Mouse (Mus musculus) heart, embryonic 14.5 days (tissue): Measurements from ENCODE around the gene Olfr1013. TPM values are rescaled to one million over a fixed set of nuclear protein-coding genes. Genes with fewer than 3 reads are reported as not detected.

Source experiments
- ATAC-seq: fragments of 200-750 bp; cut with Nextera tagmentation; 2 replicates; pipeline ENCODE4 v1.8.0; 2017; ENCODE audit warnings: low read depth, moderate TSS enrichment; ENCODE audit not compliant: insufficient number of reproducible peaks, insufficient read depth, low FRiP score
- H3K27ac ChIP-seq, 2 experiments: fragments of 200-500 bp in 1 of 2; fragments of 300-500 bp in 1 of 2; sonication (generic) in 1 of 2; replicated peaks in 1 of 2; 2 replicates each; pipeline ENCODE4 v1.5.1; 2012 to 2014; ENCODE audit warnings: low read depth in 2 of 2, low read length in 2 of 2, control low read depth in 1 of 2, mild to moderate bottlenecking in 1 of 2, mixed read lengths in 1 of 2; ENCODE audit not compliant: control insufficient read depth in 1 of 2, insufficient read depth in 1 of 2
- H3K27me3 ChIP-seq: fragments of 300-500 bp; sonication (generic); 2 replicates; pipeline ENCODE4 v1.6.1; 2014; ENCODE audit warnings: mild to moderate bottlenecking, low read length, control low read depth; ENCODE audit not compliant: control insufficient read depth, insufficient read depth
- H3K36me3 ChIP-seq: fragments of 300-500 bp; sonication (generic); 2 replicates; pipeline ENCODE4 v1.6.1; 2014; ENCODE audit warnings: mild to moderate bottlenecking, control low read depth, low read length, mixed read lengths; ENCODE audit not compliant: control insufficient read depth, insufficient read depth
- H3K4me1 ChIP-seq, 2 experiments: fragments of 200-500 bp in 1 of 2; fragments of 300-500 bp in 1 of 2; sonication (generic) in 1 of 2; 2 replicates each; pipeline ENCODE4 v1.6.1; 2012 to 2014; ENCODE audit warnings: low read length in 2 of 2, control low read depth in 1 of 2, mixed read lengths in 1 of 2; ENCODE audit not compliant: control insufficient read depth in 2 of 2, insufficient read depth in 2 of 2
- H3K4me2 ChIP-seq: fragments of 300-500 bp; sonication (generic); 2 replicates; pipeline ENCODE4 v1.6.1; 2014; ENCODE audit warnings: mild to moderate bottlenecking, low read length
- H3K4me3 ChIP-seq, 2 experiments: fragments of 200-500 bp in 1 of 2; fragments of 300-500 bp in 1 of 2; sonication (generic) in 1 of 2; 2 replicates each; pipeline ENCODE4 v1.5.1; 2012 to 2014; ENCODE audit warnings: low read length in 2 of 2, mild to moderate bottlenecking in 2 of 2, control low read depth in 1 of 2, low read depth in 1 of 2, moderate library complexity in 1 of 2; ENCODE audit not compliant: control insufficient read depth in 1 of 2, insufficient read depth in 1 of 2
- H3K9ac ChIP-seq: fragments of 300-500 bp; sonication (generic); 2 replicates; pipeline ENCODE4 v1.6.1; 2014; ENCODE audit warnings: mild to moderate bottlenecking, low read length
- H3K9me3 ChIP-seq: fragments of 300-500 bp; sonication (generic); 2 replicates; pipeline ENCODE4 v1.6.1; 2016; ENCODE audit warnings: low read length, control low read depth; ENCODE audit not compliant: control insufficient read depth
- WGBS: fragments of 180-500 bp; shearing (Covaris S2); extraction: QIAGEN DNeasy Blood & Tissue Kit; methylation state at CpG from one replicate; pipeline ENCODE4 v1.1.7; 2014; 5-methylcytosine and 5-hydroxymethylcytosine counted together
- polyA plus RNA-seq: library from polyadenylated mRNA; unstranded; fragments of >200 nt; fragmentation: Nextera tagmentation; extraction: Ambion mirVana; gene quantifications from 2 replicates; pipeline ENCODE4 v1.2.1, GENCODE M21; 2014

Gene Olfr1013
- not detected in 2 replicates for polyA plus RNA-seq

DNA sequence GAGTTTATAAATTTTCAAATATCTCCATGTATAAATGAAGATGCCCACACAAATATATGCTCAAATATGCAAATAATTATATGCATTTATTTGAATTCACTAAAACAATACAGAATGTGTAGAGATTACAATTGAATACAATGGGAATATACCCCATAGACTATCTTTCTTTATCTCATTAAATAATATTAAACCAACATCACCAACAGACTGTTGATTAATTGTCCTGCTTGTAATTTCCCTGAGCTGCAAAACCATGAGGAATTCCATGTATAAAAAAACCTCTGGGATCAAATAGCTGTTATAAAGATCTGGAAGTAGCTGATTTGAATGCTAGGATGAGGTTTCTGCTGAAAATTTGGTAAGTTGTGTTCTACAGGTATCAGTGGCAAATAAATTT is at the start of gene Olfr1013:
Gene Olfr1013, plus strand, starts transcription at position 301 of the 400 bp plus-strand sequence.
- H3K9ac ChIP-seq: no peak within 1 kb of the TSS
- no peaks in the 10 kb centered on the region for H3K27me3 ChIP-seq
- H3K4me2 ChIP-seq: no peak within 1 kb of the TSS
- H3K4me1 ChIP-seq: no peaks in the 10 kb centered on the region
- H3K4me3 ChIP-seq: no peak within 1 kb of the TSS
- no peak for ATAC-seq
- H3K9me3 ChIP-seq: no peaks in the 10 kb centered on the region
- no peak within 1 kb of the TSS for H3K27ac ChIP-seq
- H3K36me3 ChIP-seq: no peaks in the 10 kb centered on the region

DNA sequence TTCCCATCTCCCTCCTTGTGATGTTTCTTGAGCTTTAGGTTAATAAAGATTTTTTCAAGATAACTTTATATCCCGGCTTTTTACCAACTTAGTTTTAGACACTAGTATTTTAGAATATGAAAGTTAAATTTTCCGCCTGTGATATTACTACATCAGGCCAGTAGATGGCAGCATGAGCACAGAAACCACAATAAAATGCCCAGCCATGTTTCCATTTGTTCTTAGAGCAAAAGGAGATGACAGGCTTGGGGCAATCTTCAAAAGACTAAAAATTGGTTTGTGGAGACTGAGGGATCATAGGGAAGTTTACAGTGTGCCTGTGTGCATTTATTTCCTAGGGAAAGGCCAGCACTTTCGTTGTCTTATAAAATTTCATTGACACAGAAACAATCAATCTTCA is 41.1 kb upstream of the Olfr1013 start:
- H3K27ac ChIP-seq: no peak overlapping the region
- H3K27me3 ChIP-seq: no peaks in the 10 kb centered on the region
- 0 out of 2 replicates have a peak overlapping the region, but pooled peaks have one; percentile 16 for H3K4me2 ChIP-seq
- H3K4me3 ChIP-seq: no peak overlapping the region
- H3K36me3 ChIP-seq: no peaks in the 10 kb centered on the region
- no peak overlapping the region for H3K9ac ChIP-seq
- no peaks in the 10 kb centered on the region for H3K4me1 ChIP-seq
- ATAC-seq: no peak
- WGBS: 14% methylated on average over 3 of the region's 3 CpGs
- no peaks in the 10 kb centered on the region for H3K9me3 ChIP-seq

DNA sequence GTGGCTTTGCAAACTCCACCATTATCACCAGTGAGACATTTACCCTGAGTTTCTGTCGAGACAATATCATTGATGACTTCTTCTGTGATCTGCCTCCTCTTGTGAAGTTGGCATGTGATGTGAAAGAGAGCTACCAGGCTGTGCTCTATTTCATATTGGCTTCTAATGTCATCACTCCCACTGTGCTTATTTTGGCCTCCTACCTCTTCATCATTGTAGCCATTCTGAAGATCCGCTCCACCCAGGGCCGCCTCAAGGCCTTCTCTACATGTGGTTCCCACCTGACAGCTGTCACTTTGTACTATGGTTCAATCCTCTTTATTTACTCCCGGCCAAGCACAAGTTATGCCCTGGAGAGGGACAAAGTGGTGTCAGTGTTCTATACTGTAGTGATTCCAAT is 13.1 kb upstream of the Olfr1013 start:
- WGBS: 76% methylated on average over 4 of the region's 4 CpGs
- no peak overlapping the region for H3K9ac ChIP-seq
- H3K9me3 ChIP-seq: no peaks in the 10 kb centered on the region
- no peaks in the 10 kb centered on the region for H3K4me1 ChIP-seq
- no peaks in the 10 kb centered on the region for H3K36me3 ChIP-seq
- no peak overlapping the region for H3K27ac ChIP-seq
- no peak overlapping the region for H3K4me2 ChIP-seq
- no peak overlapping the region for H3K4me3 ChIP-seq
- no peak for ATAC-seq
- no peaks in the 10 kb centered on the region for H3K27me3 ChIP-seq

DNA sequence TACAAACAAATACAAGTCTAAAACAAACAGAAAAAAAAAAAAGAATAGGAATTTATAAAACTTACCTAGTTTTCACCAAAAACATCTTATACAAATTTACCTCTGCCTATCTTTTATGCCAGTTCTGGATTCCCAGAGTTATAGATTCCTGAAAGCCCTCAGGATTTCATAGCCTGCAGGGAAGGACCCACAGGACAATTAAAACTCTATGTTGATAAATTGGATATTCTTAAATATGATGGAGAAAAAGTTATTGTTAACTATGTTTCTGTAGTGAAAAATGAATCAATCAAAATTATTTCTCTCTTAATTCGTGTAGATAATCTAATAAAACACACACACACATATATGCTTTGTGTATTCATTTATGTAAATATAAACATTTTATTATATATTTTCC is 4.2 kb upstream of the Olfr1013 start, which contains the start of gene Olfr1012:
Gene Olfr1012, minus strand, starts transcription at position 101 of the 400 bp plus-strand sequence.
- 54% methylated on average over 1 of the region's 1 CpGs for WGBS
- Histone ChIP-seq H3K27me3 (no peaks in the 10 kb centered on the region), H3K4me2 (no peak within 1 kb of the TSS), H3K27ac (no peak within 1 kb of the TSS), H3K4me3 (no peak within 1 kb of the TSS), H3K9me3 (no peaks in the 10 kb centered on the region), H3K36me3 (no peaks in the 10 kb centered on the region), H3K9ac (no peak within 1 kb of the TSS), H3K4me1 (no peaks in the 10 kb centered on the region)
- no peak for ATAC-seq

DNA sequence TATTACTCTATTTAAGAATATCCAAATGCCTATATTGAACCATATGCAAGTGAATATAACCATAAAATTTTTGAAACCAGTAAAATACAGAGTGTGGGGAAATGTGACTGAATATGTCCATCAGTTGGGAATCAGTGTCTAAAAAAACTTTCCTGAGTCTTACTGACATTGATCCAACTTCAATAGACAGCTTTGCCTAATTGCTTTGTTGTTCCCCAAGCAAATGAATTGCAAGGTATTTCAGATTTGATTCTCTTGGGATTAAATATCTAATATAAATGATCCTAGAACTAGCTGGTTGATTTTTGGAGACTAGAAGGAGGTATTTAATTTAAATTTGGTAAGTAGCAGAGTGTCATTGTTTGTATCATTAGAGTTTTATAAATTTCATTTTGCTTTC is 5.5 kb downstream of the Olfr1013 start, which contains the start of gene Olfr1014:
Gene Olfr1014, plus strand, starts transcription at position 301 of the 400 bp plus-strand sequence.
- Histone ChIP-seq H3K36me3 (no peaks in the 10 kb centered on the region), H3K27me3 (no peaks in the 10 kb centered on the region), H3K4me1 (no peaks in the 10 kb centered on the region), H3K4me2 (no peak within 1 kb of the TSS), H3K9ac (no peak within 1 kb of the TSS), H3K4me3 (no peak within 1 kb of the TSS), H3K27ac (no peak within 1 kb of the TSS), H3K9me3 (no peaks in the 10 kb centered on the region)
- no peak for ATAC-seq

DNA sequence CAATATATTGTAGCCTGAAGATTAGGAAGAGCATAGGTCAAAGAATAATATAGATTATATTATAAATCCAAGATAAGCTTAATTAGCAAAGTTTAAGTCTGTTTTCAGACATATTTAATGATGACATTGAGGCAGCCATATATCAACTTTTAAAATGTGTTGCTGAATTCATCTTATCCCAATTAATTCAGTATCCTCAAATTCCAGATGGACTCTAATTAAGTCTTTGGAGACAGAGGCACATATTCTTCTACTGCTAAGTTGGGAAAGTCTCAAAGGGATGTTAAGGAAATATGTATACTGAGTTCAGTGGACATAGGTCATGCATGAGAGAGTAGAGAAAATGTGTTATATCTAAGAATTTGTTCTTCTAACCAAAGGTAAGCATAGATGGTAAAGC is 14.8 kb downstream of the Olfr1013 start, which contains the start of gene Olfr1015:
Gene Olfr1015, plus strand, starts transcription at position 301 of the 400 bp plus-strand sequence.
- H3K9ac ChIP-seq: no peak within 1 kb of the TSS
- H3K4me3 ChIP-seq: no peak within 1 kb of the TSS
- no peaks in the 10 kb centered on the region for H3K9me3 ChIP-seq
- no peak within 1 kb of the TSS for H3K27ac ChIP-seq
- H3K4me1 ChIP-seq: no peaks in the 10 kb centered on the region
- H3K36me3 ChIP-seq: no peaks in the 10 kb centered on the region
- H3K27me3 ChIP-seq: no peaks in the 10 kb centered on the region
- no peak within 1 kb of the TSS for H3K4me2 ChIP-seq
- no peak for ATAC-seq

DNA sequence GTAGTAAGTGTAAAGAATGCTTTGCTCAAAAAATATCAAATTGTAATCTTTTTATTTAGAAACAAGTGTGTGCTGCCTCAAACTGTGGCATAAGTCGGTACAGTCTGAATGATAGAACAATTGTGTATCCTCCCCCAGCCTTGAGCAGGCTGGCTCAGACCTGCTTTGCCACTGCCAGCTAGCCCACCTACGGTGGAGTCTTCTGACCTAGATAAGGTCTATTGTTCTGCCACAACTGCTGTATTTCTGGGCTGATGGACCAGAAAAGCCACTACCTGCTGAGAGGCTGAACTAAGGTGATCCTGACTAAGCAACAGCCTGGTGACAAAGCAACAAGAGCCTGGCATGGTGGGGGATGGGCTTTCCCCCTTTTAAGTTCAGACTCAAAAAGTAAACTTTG is 25.4 kb downstream of the Olfr1013 start:
- H3K4me1 ChIP-seq: no peaks in the 10 kb centered on the region
- no peaks in the 10 kb centered on the region for H3K27me3 ChIP-seq
- 66% methylated on average over 2 of the region's 2 CpGs for WGBS
- no peak overlapping the region for H3K27ac ChIP-seq
- H3K4me2 ChIP-seq: no peak overlapping the region
- H3K36me3 ChIP-seq: no peaks in the 10 kb centered on the region
- H3K9me3 ChIP-seq: no peaks in the 10 kb centered on the region
- no peak overlapping the region for H3K4me3 ChIP-seq
- H3K9ac ChIP-seq: no peak overlapping the region
- ATAC-seq: no peak

DNA sequence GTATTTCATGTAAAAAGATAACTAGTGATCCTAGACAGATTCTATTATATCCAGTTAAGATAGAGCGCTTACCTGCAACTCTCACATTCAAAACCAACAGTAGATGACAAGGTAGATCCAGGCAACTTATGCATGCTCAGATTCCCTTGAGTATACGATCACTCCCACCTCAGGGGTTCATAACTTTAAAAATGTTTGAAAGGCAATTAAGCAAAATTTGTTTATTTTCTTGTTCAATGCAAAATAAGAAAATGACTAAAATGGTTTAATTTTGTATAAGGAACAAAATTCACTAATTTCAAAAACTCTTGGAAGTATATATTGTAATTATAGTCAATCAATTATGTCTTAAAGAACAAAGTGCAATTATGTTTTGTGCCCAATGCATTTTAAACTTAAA is 35.5 kb downstream of the Olfr1013 start, which contains the start of gene Olfr1016:
Gene Olfr1016, minus strand, starts transcription at position 101 of the 400 bp plus-strand sequence.
- no peak within 1 kb of the TSS for H3K27ac ChIP-seq
- no peak within 1 kb of the TSS for H3K4me3 ChIP-seq
- WGBS: 85% methylated on average over 2 of the region's 2 CpGs
- no peak within 1 kb of the TSS for H3K4me2 ChIP-seq
- no peak for ATAC-seq
- H3K9ac ChIP-seq: no peak within 1 kb of the TSS
- no peaks in the 10 kb centered on the region for H3K9me3 ChIP-seq
- no peaks in the 10 kb centered on the region for H3K36me3 ChIP-seq
- no peaks in the 10 kb centered on the region for H3K27me3 ChIP-seq
- no peaks in the 10 kb centered on the region for H3K4me1 ChIP-seq
